Mouse (Mus musculus): ENCODE data around the gene Cdk18.

DNA sequence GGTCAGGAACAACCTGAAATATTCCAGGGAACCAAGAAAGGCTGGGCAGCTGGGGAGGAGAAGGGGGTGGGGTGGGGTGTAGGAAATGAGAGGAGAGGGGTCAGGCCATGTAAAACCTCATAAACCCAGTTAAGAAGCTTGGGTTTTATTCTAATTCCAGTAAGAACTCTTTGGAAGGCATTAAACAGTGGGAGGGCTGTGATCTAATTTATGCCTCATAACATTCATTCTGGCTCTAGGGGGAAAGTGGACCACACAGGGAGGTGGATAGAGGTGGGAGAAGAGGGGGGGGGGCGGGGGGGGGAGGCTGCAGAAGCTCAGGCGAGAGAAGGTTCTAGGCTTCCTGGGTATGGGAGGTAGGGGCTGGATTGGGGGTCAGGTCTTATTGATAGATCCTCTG, 32.1 kb upstream of the Cdk18 start:
- no peak for TF ChIP-seq CTCF (IDR thresholded peaks at IDR 0.05; ENCODE audit: low read depth)
- TF ChIP-seq EP300 (IDR thresholded peaks at IDR 0.05; ENCODE audit: low read depth), result no peak
